Mouse (Mus musculus): Measurements from ENCODE around the gene Ccnt1. TPM values are rescaled to one million over a fixed set of nuclear protein-coding genes. Genes with fewer than 3 reads are reported as not detected.
A peak's percentile ranks its signal among the peaks of the same experiment; 100 is the strongest.

The Ccnt1 gene
- polyA plus RNA-seq, 1 experiment from 2014 or later, result 34.0 TPM

- under 1% methylated on average over 87 of the region's 88 CpGs for WGBS
- peak overlapping the region; percentile 98 for H3K27ac ChIP-seq (replicated peaks in 1 of 2; ENCODE audit: control insufficient read depth in 1 of 2, insufficient read depth in 1 of 2, low read depth in 2 of 2, low read length in 2 of 2)
- H3K9me3 ChIP-seq (ENCODE audit: control insufficient read depth, low read length), result no peaks in the 10 kb centered on the region
Observed at GRCm38 (mm10) chr15:98567278-98568134, 3.2 kb downstream of the Ccnt1 start.

GRCm38 (mm10) chr15:98566973-98567277, 3.8 kb downstream of the Ccnt1 start:
- Histone ChIP-seq H3K9ac (ENCODE audit: low read length) (peak overlapping the region; percentile 93), H3K4me1 (ENCODE audit: control insufficient read depth in 2 of 2, insufficient read depth in 2 of 2, low read length in 2 of 2) (peaks cover 9 to 26% of the 10 kb centered on the region in 2 experiments), H3K4me2 (ENCODE audit: low read length) (peak overlapping the region; percentile 94), H3K4me3 (ENCODE audit: control insufficient read depth in 1 of 2, insufficient read depth in 1 of 2, low read depth in 1 of 2, low read length in 2 of 2) (peak overlapping the region; percentile 93 to 94), H3K36me3 (ENCODE audit: control insufficient read depth, insufficient read depth, low read length) (peaks cover 34% of the 10 kb centered on the region), H3K27me3 (ENCODE audit: control insufficient read depth, insufficient read depth, low read length) (no peaks in the 10 kb centered on the region), H3K9me3 (ENCODE audit: control insufficient read depth, low read length) (no peaks in the 10 kb centered on the region), H3K27ac (replicated peaks in 1 of 2; ENCODE audit: control insufficient read depth in 1 of 2, insufficient read depth in 1 of 2, low read depth in 2 of 2, low read length in 2 of 2) (peak overlapping the region; percentile 98)
- 1% methylated on average over 15 of the region's 15 CpGs for WGBS
- ATAC-seq (ENCODE audit: insufficient number of reproducible peaks, insufficient read depth, low FRiP score, low read depth), result no peak

More at GRCm38 (mm10) chr15:98567278-98568134, 3.2 kb downstream of the Ccnt1 start:
- ATAC-seq (ENCODE audit: insufficient number of reproducible peaks, insufficient read depth, low FRiP score, low read depth), result peak; percentile 93
- peaks cover 30% of the 10 kb centered on the region for H3K36me3 ChIP-seq (ENCODE audit: control insufficient read depth, insufficient read depth, low read length)
- H3K4me2 ChIP-seq (ENCODE audit: low read length), result peak overlapping the region; percentile 94
- peak overlapping the region; percentile 93 to 94 for H3K4me3 ChIP-seq (ENCODE audit: control insufficient read depth in 1 of 2, insufficient read depth in 1 of 2, low read depth in 1 of 2, low read length in 2 of 2)
- H3K9ac ChIP-seq (ENCODE audit: low read length), result peak overlapping the region; percentile 97
- H3K27me3 ChIP-seq (ENCODE audit: control insufficient read depth, insufficient read depth, low read length), result no peaks in the 10 kb centered on the region
- H3K4me1 ChIP-seq (ENCODE audit: control insufficient read depth in 2 of 2, insufficient read depth in 2 of 2, low read length in 2 of 2), result peaks cover 9 to 24% of the 10 kb centered on the region in 2 experiments

DNA sequence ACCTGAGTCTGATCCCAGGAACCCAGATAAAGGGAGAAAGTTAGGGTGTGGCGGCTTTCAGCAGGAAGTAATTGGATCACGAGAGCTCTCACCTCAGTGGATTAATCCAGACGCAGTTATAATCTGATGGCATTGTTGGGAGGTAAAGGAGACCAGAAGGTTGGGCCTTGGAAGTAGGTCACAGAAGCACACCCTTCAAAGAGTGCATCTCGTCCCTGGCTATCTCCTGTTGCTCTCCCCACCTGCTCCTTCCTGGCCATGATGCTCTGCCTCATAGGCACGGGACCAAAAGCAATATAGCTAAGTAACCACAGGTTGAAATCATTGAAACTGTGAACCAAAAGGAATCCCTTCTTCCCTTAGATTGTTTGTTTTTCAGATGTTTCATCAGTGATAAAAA, 13.5 kb downstream of the Ccnt1 start:
- Histone ChIP-seq H3K4me1 (ENCODE audit: control insufficient read depth in 2 of 2, insufficient read depth in 2 of 2, low read length in 2 of 2) (peaks cover 0 to 3% of the 10 kb centered on the region in 2 experiments; a peak in 1 of 4 replicates), H3K9ac (ENCODE audit: low read length) (no peak overlapping the region), H3K27me3 (ENCODE audit: control insufficient read depth, insufficient read depth, low read length) (no peaks in the 10 kb centered on the region), H3K4me2 (ENCODE audit: low read length) (no peak overlapping the region), H3K4me3 (ENCODE audit: control insufficient read depth in 1 of 2, insufficient read depth in 1 of 2, low read depth in 1 of 2, low read length in 2 of 2) (no peak overlapping the region), H3K36me3 (ENCODE audit: control insufficient read depth, insufficient read depth, low read length) (peaks cover 88% of the 10 kb centered on the region), H3K27ac (replicated peaks in 1 of 2; ENCODE audit: control insufficient read depth in 1 of 2, insufficient read depth in 1 of 2, low read depth in 2 of 2, low read length in 2 of 2) (no peak overlapping the region), H3K9me3 (ENCODE audit: control insufficient read depth, low read length) (no peaks in the 10 kb centered on the region)
- WGBS, result 88% methylated on average over 5 of the region's 5 CpGs
- ATAC-seq (ENCODE audit: insufficient number of reproducible peaks, insufficient read depth, low FRiP score, low read depth), result no peak

- no peaks in the 10 kb centered on the region for H3K4me1 ChIP-seq (ENCODE audit: control insufficient read depth in 2 of 2, insufficient read depth in 2 of 2, low read length in 2 of 2)
- no peak overlapping the region for H3K9ac ChIP-seq (ENCODE audit: low read length)
- H3K4me3 ChIP-seq (ENCODE audit: control insufficient read depth in 1 of 2, insufficient read depth in 1 of 2, low read depth in 1 of 2, low read length in 2 of 2), result no peak overlapping the region
- no peak overlapping the region for H3K27ac ChIP-seq (replicated peaks in 1 of 2; ENCODE audit: control insufficient read depth in 1 of 2, insufficient read depth in 1 of 2, low read depth in 2 of 2, low read length in 2 of 2)
- peaks cover 91% of the 10 kb centered on the region for H3K36me3 ChIP-seq (ENCODE audit: control insufficient read depth, insufficient read depth, low read length)
- H3K4me2 ChIP-seq (ENCODE audit: low read length), result no peak overlapping the region
- no peaks in the 10 kb centered on the region for H3K27me3 ChIP-seq (ENCODE audit: control insufficient read depth, insufficient read depth, low read length)
- WGBS, result 86% methylated on average over 4 of the region's 4 CpGs
- no peaks in the 10 kb centered on the region for H3K9me3 ChIP-seq (ENCODE audit: control insufficient read depth, low read length)
- no peak for ATAC-seq (ENCODE audit: insufficient number of reproducible peaks, insufficient read depth, low FRiP score, low read depth)
Observed at GRCm38 (mm10) chr15:98555881-98556280, 14.8 kb downstream of the Ccnt1 start.

DNA sequence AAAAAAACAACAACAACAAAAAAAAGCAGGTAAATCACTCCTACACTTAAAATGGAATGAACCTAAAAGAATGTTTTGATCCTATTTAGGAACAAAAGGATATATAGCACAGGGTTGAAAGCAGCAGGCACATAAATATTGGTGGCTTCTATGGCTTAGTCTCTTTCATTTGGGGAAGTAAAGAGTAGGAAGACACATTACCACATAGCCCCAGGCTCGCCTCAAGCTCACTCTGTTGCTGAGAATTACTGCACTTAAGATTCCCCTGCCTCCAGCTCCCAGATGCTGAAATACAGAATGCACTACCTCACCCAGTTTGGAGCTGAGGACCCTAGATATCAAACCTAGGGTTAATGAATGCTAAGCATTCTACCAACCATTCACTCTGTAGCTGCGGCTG, 18.0 kb downstream of the Ccnt1 start:
- Histone ChIP-seq H3K4me1 (ENCODE audit: control insufficient read depth in 2 of 2, insufficient read depth in 2 of 2, low read length in 2 of 2) (no peaks in the 10 kb centered on the region), H3K27me3 (ENCODE audit: control insufficient read depth, insufficient read depth, low read length) (no peaks in the 10 kb centered on the region), H3K4me2 (ENCODE audit: low read length) (no peak overlapping the region), H3K9ac (ENCODE audit: low read length) (no peak overlapping the region), H3K36me3 (ENCODE audit: control insufficient read depth, insufficient read depth, low read length) (peaks cover 95% of the 10 kb centered on the region), H3K4me3 (ENCODE audit: control insufficient read depth in 1 of 2, insufficient read depth in 1 of 2, low read depth in 1 of 2, low read length in 2 of 2) (no peak overlapping the region), H3K9me3 (ENCODE audit: control insufficient read depth, low read length) (no peaks in the 10 kb centered on the region), H3K27ac (replicated peaks in 1 of 2; ENCODE audit: control insufficient read depth in 1 of 2, insufficient read depth in 1 of 2, low read depth in 2 of 2, low read length in 2 of 2) (no peak overlapping the region)
- no peak for ATAC-seq (ENCODE audit: insufficient number of reproducible peaks, insufficient read depth, low FRiP score, low read depth)
- WGBS, result 87% methylated on average over 2 of the region's 2 CpGs

DNA sequence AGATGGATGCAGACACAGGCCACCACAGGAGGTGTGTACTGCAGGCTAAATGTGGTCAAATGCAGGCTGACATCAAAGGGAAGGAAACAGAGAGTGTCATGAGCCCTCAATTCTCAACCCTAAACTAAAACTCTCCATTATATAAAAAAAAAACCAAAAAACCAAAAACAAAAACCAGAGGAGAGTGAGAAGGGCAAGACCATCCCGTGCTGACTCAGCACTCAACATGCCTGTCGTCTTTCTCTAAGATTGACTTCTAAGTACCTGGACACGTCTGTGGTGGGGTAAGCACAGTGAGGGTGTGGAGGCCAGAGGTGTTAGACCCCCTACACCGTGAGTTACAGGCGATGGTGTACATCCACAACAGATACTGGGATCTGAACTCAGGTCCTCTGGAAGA, 23.9 kb downstream of the Ccnt1 start:
- no peaks in the 10 kb centered on the region for H3K9me3 ChIP-seq (ENCODE audit: control insufficient read depth, low read length)
- peaks cover 97% of the 10 kb centered on the region for H3K36me3 ChIP-seq (ENCODE audit: control insufficient read depth, insufficient read depth, low read length)
- H3K4me1 ChIP-seq (ENCODE audit: control insufficient read depth in 2 of 2, insufficient read depth in 2 of 2, low read length in 2 of 2), result no peaks in the 10 kb centered on the region
- H3K27me3 ChIP-seq (ENCODE audit: control insufficient read depth, insufficient read depth, low read length), result no peaks in the 10 kb centered on the region
- no peak overlapping the region for H3K27ac ChIP-seq (replicated peaks in 1 of 2; ENCODE audit: control insufficient read depth in 1 of 2, insufficient read depth in 1 of 2, low read depth in 2 of 2, low read length in 2 of 2)
- WGBS, result 90% methylated on average over 5 of the region's 5 CpGs
- H3K4me3 ChIP-seq (ENCODE audit: control insufficient read depth in 1 of 2, insufficient read depth in 1 of 2, low read depth in 1 of 2, low read length in 2 of 2), result no peak overlapping the region
- no peak overlapping the region for H3K4me2 ChIP-seq (ENCODE audit: low read length)
- no peak for ATAC-seq (ENCODE audit: insufficient number of reproducible peaks, insufficient read depth, low FRiP score, low read depth)
- no peak overlapping the region for H3K9ac ChIP-seq (ENCODE audit: low read length)

- Histone ChIP-seq H3K9me3 (ENCODE audit: control insufficient read depth, low read length) (no peaks in the 10 kb centered on the region), H3K27me3 (ENCODE audit: control insufficient read depth, insufficient read depth, low read length) (no peaks in the 10 kb centered on the region), H3K27ac (replicated peaks in 1 of 2; ENCODE audit: control insufficient read depth in 1 of 2, insufficient read depth in 1 of 2, low read depth in 2 of 2, low read length in 2 of 2) (no peak overlapping the region), H3K36me3 (ENCODE audit: control insufficient read depth, insufficient read depth, low read length) (peaks cover 97% of the 10 kb centered on the region), H3K4me1 (ENCODE audit: control insufficient read depth in 2 of 2, insufficient read depth in 2 of 2, low read length in 2 of 2) (no peaks in the 10 kb centered on the region), H3K4me3 (ENCODE audit: control insufficient read depth in 1 of 2, insufficient read depth in 1 of 2, low read depth in 1 of 2, low read length in 2 of 2) (no peak overlapping the region), H3K9ac (ENCODE audit: low read length) (no peak overlapping the region), H3K4me2 (ENCODE audit: low read length) (no peak overlapping the region)
- ATAC-seq (ENCODE audit: insufficient number of reproducible peaks, insufficient read depth, low FRiP score, low read depth), result no peak
- 93% methylated on average over 3 of the region's 3 CpGs for WGBS
Observed at GRCm38 (mm10) chr15:98545151-98545550, 25.6 kb downstream of the Ccnt1 start.

- Histone ChIP-seq H3K9ac (ENCODE audit: low read length) (no peak overlapping the region), H3K27me3 (ENCODE audit: control insufficient read depth, insufficient read depth, low read length) (no peaks in the 10 kb centered on the region), H3K4me3 (ENCODE audit: control insufficient read depth in 1 of 2, insufficient read depth in 1 of 2, low read depth in 1 of 2, low read length in 2 of 2) (no peak overlapping the region), H3K4me2 (ENCODE audit: low read length) (no peak overlapping the region), H3K36me3 (ENCODE audit: control insufficient read depth, insufficient read depth, low read length) (peaks cover 94% of the 10 kb centered on the region), H3K4me1 (ENCODE audit: control insufficient read depth in 2 of 2, insufficient read depth in 2 of 2, low read length in 2 of 2) (no peaks in the 10 kb centered on the region), H3K27ac (replicated peaks in 1 of 2; ENCODE audit: control insufficient read depth in 1 of 2, insufficient read depth in 1 of 2, low read depth in 2 of 2, low read length in 2 of 2) (no peak overlapping the region), H3K9me3 (ENCODE audit: control insufficient read depth, low read length) (no peaks in the 10 kb centered on the region)
- ATAC-seq (ENCODE audit: insufficient number of reproducible peaks, insufficient read depth, low FRiP score, low read depth), result no peak
- WGBS, result 87% methylated on average over 4 of the region's 4 CpGs
Observed at GRCm38 (mm10) chr15:98543341-98543740, 27.4 kb downstream of the Ccnt1 start.

All from heart, embryonic 14.5 days (tissue).